Mouse (Mus musculus): ENCODE measurements around the gene Taz.

GRCm38 (mm10) chrX:74243396-74243795, 38.3 kb upstream of the Taz start:
- no peak for TF ChIP-seq CTCF (IDR thresholded peaks at IDR 0.05; ENCODE audit: extremely low read depth, insufficient read depth, insufficient read length, insufficient replicate concordance)
- TF ChIP-seq POLR2A (IDR thresholded peaks at IDR 0.05; ENCODE audit: low read depth, low read length), result no peak

Measured in spleen, adult 2 months (tissue).